In genomic region chr9:107838869-107839268, GRCm38 (mm10) we compare ENCODE assay signal across 25 mouse cellular contexts.
"Had no signal": no experiment of that assay in that cellular context is flagged by ENCODE, and none has a peak within 500 bp of the region (broad histone marks: within the 10 kb centered on the region; RNA-seq: fewer than 3 reads in every experiment).

No protein-coding gene starts in this region.

- DNase-seq: gastrocnemius, postnatal 14 days; gastrocnemius, postnatal 36 days; heart, adult 18-20 months; heart, postnatal 14 days; heart, postnatal 36 days; kidney, adult 11 months; kidney, adult 2 months; kidney, adult 9 months; kidney, postnatal 14 days; kidney, postnatal 36 days; layer of hippocampus, adult 9-11 months; layer of hippocampus, postnatal 36 days; left cerebral cortex, postnatal 4 days had no signal

- H3K27ac ChIP-seq: heart, embryonic 10.5 days; heart, embryonic 13.5 days; heart, embryonic 15.5 days; hindbrain, embryonic 13.5 days; hindbrain, embryonic 15.5 days; hindbrain, postnatal 0 days; kidney, embryonic 15.5 days; kidney, postnatal 0 days; limb, embryonic 13.5 days; limb, embryonic 15.5 days; liver, embryonic 12.5 days had no signal

- H3K9me3 ChIP-seq: heart, embryonic 10.5 days; heart, embryonic 13.5 days; heart, embryonic 15.5 days; hindbrain, embryonic 13.5 days; hindbrain, embryonic 15.5 days; kidney, embryonic 15.5 days; limb, embryonic 13.5 days; limb, embryonic 15.5 days; liver, embryonic 12.5 days had no signal

- H3K9ac ChIP-seq: heart, embryonic 13.5 days; heart, embryonic 15.5 days; hindbrain, embryonic 13.5 days; hindbrain, embryonic 15.5 days; kidney, embryonic 15.5 days; limb, embryonic 13.5 days; limb, embryonic 15.5 days; liver, embryonic 12.5 days had no signal

- H3K27me3 ChIP-seq: heart, embryonic 13.5 days; heart, embryonic 15.5 days; hindbrain, embryonic 13.5 days; hindbrain, embryonic 15.5 days; kidney, embryonic 15.5 days; limb, embryonic 13.5 days; limb, embryonic 15.5 days; liver, embryonic 12.5 days had no signal

- H3K4me2 ChIP-seq: heart, embryonic 13.5 days; heart, embryonic 15.5 days; hindbrain, embryonic 13.5 days; hindbrain, embryonic 15.5 days; kidney, embryonic 15.5 days; limb, embryonic 13.5 days; limb, embryonic 15.5 days; liver, embryonic 12.5 days had no signal

- ATAC-seq: hindbrain, postnatal 0 days; intestine, embryonic 16.5 days; liver, embryonic 12.5 days had no signal

- H3K4me1 ChIP-seq: heart, embryonic 10.5 days; heart, embryonic 13.5 days; heart, embryonic 15.5 days; hindbrain, embryonic 13.5 days; hindbrain, embryonic 15.5 days; kidney, embryonic 15.5 days; limb, embryonic 13.5 days; limb, embryonic 15.5 days; liver, embryonic 12.5 days had no signal

- H3K4me3 ChIP-seq: heart, embryonic 10.5 days; heart, embryonic 13.5 days; heart, embryonic 15.5 days; hindbrain, embryonic 13.5 days; hindbrain, embryonic 15.5 days; kidney, embryonic 15.5 days; limb, embryonic 13.5 days; limb, embryonic 15.5 days; liver, embryonic 12.5 days had no signal
